Mouse (Mus musculus) stomach, embryonic 15.5 days (tissue): ENCODE results near the gene Gdap1l1. TPM values are rescaled to one million over a fixed set of nuclear protein-coding genes. Genes with fewer than 3 reads are reported as not detected.

Experiments
- ATAC-seq: fragments of 200-750 bp; cut with Nextera tagmentation; 2 replicates; pipeline ENCODE4 v1.8.0; 2017; ENCODE audit warnings: low read depth, moderate number of reproducible peaks, moderate TSS enrichment; ENCODE audit not compliant: insufficient read depth, low FRiP score
- H3K27ac ChIP-seq: fragments of 300-500 bp; sonication (generic); 2 replicates; pipeline ENCODE4 v1.5.1; 2015; ENCODE audit warnings: mild to moderate bottlenecking, inconsistent platforms
- H3K27me3 ChIP-seq: fragments of 300-500 bp; sonication (generic); replicated peaks from 2 replicates; pipeline ENCODE4 v1.6.1; 2015; ENCODE audit warnings: inconsistent platforms
- H3K36me3 ChIP-seq: fragments of 300-500 bp; sonication (generic); 2 replicates; pipeline ENCODE4 v1.6.1; 2015; ENCODE audit warnings: inconsistent platforms
- H3K4me1 ChIP-seq: fragments of 300-500 bp; sonication (generic); 2 replicates; pipeline ENCODE4 v1.6.1; 2015; ENCODE audit warnings: inconsistent platforms
- H3K4me2 ChIP-seq: fragments of 300-500 bp; sonication (generic); 2 replicates; pipeline ENCODE4 v1.6.1; 2015; ENCODE audit warnings: mild to moderate bottlenecking, inconsistent platforms
- H3K4me3 ChIP-seq: fragments of 300-500 bp; sonication (generic); replicated peaks from 2 replicates; pipeline ENCODE4 v1.5.1; 2015; ENCODE audit warnings: inconsistent platforms
- H3K9ac ChIP-seq: fragments of 300-500 bp; sonication (generic); 2 replicates; pipeline ENCODE4 v1.6.1; 2015; ENCODE audit warnings: inconsistent platforms
- H3K9me3 ChIP-seq: fragments of 300-500 bp; sonication (generic); 2 replicates; pipeline ENCODE4 v1.6.1; 2016; ENCODE audit warnings: inconsistent platforms
- WGBS: fragments of 180-500 bp; shearing (Covaris S2); methylation state at CpG from one replicate; pipeline ENCODE4 v1.1.7; 2015; 5-methylcytosine and 5-hydroxymethylcytosine counted together
- polyA plus RNA-seq: library from polyadenylated mRNA; unstranded; fragments of >200 nt; fragmentation: Nextera tagmentation; extraction: Ambion mirVana; gene quantifications from 2 replicates; pipeline ENCODE4 v1.2.1, GENCODE M21; 2015

Gdap1l1 gene
- polyA plus RNA-seq, 1 experiment from 2014 or later = 5.8 TPM

GRCm38 (mm10) chr2:163492018-163492417, 53.7 kb downstream of the Gdap1l1 start, which contains the start of gene R3hdml:
TSS of gene R3hdml (plus strand) at chr2:163492318.
- Histone ChIP-seq H3K27ac (no peak within 1 kb of the TSS), H3K4me1 (peaks cover 10% of the 10 kb centered on the region; the same call in 1 of the 2 replicates), H3K4me3 (no peak within 1 kb of the TSS), H3K36me3 (no peaks in the 10 kb centered on the region), H3K9ac (no peak within 1 kb of the TSS), H3K9me3 (no peaks in the 10 kb centered on the region), H3K27me3 (no peaks in the 10 kb centered on the region), H3K4me2 (no peak within 1 kb of the TSS)
- no peak for ATAC-seq
- 76% methylated on average over 5 of the region's 5 CpGs for WGBS

DNA sequence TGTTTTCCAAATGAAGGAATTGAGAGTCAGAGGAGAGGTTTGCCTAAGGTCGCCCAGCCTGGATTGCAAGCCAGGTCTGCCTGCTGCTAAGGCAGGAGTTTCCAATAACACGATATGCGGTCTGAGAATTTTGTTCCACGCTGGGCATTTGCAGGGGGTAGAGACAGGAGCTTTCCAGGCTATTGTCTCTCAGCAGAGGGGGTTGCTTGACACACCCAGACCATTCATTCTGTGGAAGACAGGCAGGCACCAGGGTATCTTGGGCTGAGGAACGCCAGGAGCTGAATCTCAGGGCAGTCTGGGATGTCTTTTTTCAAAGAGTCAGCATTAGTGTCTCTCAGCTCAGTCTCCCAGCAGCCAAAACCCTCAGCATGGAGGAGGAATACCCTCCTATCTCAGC, 54.8 kb downstream of the Gdap1l1 start:
- peaks cover 10% of the 10 kb centered on the region; the same call in 1 of the 2 replicates for H3K4me1 ChIP-seq
- H3K27me3 ChIP-seq = no peaks in the 10 kb centered on the region
- no peaks in the 10 kb centered on the region for H3K36me3 ChIP-seq
- no peak overlapping the region for H3K4me2 ChIP-seq
- H3K9me3 ChIP-seq = no peaks in the 10 kb centered on the region
- H3K4me3 ChIP-seq = no peak overlapping the region
- H3K9ac ChIP-seq = no peak overlapping the region
- WGBS = 45% methylated on average over 5 of the region's 5 CpGs
- no peak overlapping the region for H3K27ac ChIP-seq
- ATAC-seq = no peak

DNA sequence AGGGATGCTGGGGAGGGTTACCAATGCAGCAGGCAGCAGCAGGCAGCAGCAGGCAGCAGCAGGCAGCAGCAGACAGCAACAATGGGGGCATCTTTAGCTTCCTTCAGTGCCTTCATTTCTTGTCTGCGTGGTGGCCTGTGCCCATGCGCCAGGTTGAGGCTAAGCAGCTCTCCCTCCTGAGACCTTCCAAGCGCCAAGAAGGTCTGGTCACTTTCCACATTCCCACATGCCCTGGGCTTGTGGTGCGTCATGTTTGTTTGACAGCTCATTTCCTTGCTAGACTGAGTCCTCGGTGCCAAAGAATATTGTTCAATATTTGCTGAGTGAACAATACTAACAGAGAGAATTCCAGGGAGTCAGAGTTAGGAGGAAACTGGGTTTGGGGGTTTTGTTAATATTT, 55.7 kb downstream of the Gdap1l1 start:
- H3K9ac ChIP-seq = no peak overlapping the region
- peak; percentile 72 for ATAC-seq
- no peak overlapping the region for H3K4me3 ChIP-seq
- H3K9me3 ChIP-seq = no peaks in the 10 kb centered on the region
- no peaks in the 10 kb centered on the region for H3K27me3 ChIP-seq
- no peak overlapping the region; the same call in 1 of the 2 replicates for H3K27ac ChIP-seq
- peaks cover 10% of the 10 kb centered on the region; the same call in 1 of the 2 replicates for H3K4me1 ChIP-seq
- H3K4me2 ChIP-seq = 0 out of 2 replicates have a peak overlapping the region, but pooled peaks have one; percentile 8
- H3K36me3 ChIP-seq = no peaks in the 10 kb centered on the region
- 14% methylated on average over 5 of the region's 5 CpGs for WGBS

- H3K9me3 ChIP-seq = no peaks in the 10 kb centered on the region
- H3K27me3 ChIP-seq = no peaks in the 10 kb centered on the region
- no peak for ATAC-seq
- no peak overlapping the region for H3K4me3 ChIP-seq
- H3K27ac ChIP-seq = no peak overlapping the region
- WGBS = 41% methylated on average over 6 of the region's 6 CpGs
- H3K9ac ChIP-seq = no peak overlapping the region
- no peak overlapping the region for H3K4me2 ChIP-seq
- no peaks in the 10 kb centered on the region for H3K36me3 ChIP-seq
- H3K4me1 ChIP-seq = peaks cover 10% of the 10 kb centered on the region; the same call in 1 of the 2 replicates
These were observed 56.2 kb downstream of the Gdap1l1 start for GRCm38 (mm10) chr2:163494456-163494855.

DNA sequence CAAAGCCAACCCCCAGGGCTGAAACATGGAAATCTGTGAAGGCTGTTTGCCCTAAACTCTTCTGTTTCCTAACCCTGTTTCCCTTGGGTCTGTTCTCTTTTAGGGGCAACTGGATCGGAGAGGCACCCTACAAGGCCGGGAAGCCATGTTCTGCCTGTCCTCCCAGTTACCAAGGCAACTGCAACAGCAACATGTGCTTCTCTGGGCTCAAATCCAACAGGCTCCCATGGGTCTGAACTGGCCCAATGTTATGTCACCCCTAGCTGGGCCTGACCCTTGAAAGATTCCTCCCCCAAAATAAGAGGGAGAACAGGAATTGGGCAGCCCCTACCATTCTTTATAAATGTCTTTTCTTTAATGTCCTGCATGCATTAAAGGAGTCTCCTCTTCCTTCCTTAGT, 63.9 kb downstream of the Gdap1l1 start:
- Histone ChIP-seq H3K27ac (no peak overlapping the region), H3K9ac (no peak overlapping the region), H3K9me3 (no peaks in the 10 kb centered on the region), H3K4me2 (no peak overlapping the region), H3K4me1 (no peaks in the 10 kb centered on the region), H3K4me3 (no peak overlapping the region), H3K27me3 (no peaks in the 10 kb centered on the region), H3K36me3 (no peaks in the 10 kb centered on the region)
- 79% methylated on average over 2 of the region's 2 CpGs for WGBS
- no peak for ATAC-seq

- H3K27me3 ChIP-seq = no peaks in the 10 kb centered on the region
- H3K36me3 ChIP-seq = no peaks in the 10 kb centered on the region
- H3K4me1 ChIP-seq = no peaks in the 10 kb centered on the region
- 63% methylated on average over 7 of the region's 7 CpGs for WGBS
- H3K9ac ChIP-seq = no peak overlapping the region
- H3K4me2 ChIP-seq = no peak overlapping the region
- H3K27ac ChIP-seq = no peak overlapping the region
- no peaks in the 10 kb centered on the region for H3K9me3 ChIP-seq
- ATAC-seq = no peak
- H3K4me3 ChIP-seq = no peak overlapping the region
These were observed 64.9 kb downstream of the Gdap1l1 start for GRCm38 (mm10) chr2:163503191-163503590.

Other genes with a start within 250 kb of the Gdap1l1 start
- 4.4 TPM in 2 replicates for gene Tox2, start 235.4 kb upstream of the Gdap1l1 start, polyA plus RNA-seq
- 12.7 and 13.1 TPM in 2 replicates for gene Jph2, start 40.5 kb upstream of the Gdap1l1 start, polyA plus RNA-seq
- 79.1 and 84.6 TPM in 2 replicates for gene Oser1, start 13.8 kb upstream of the Gdap1l1 start, polyA plus RNA-seq
- gene Fitm2, start 34.2 kb downstream of the Gdap1l1 start, polyA plus RNA-seq = 10.8 TPM in 2 replicates
- 0.19 TPM in 1 of 2 replicates, not detected in the other for gene R3hdml, start 53.8 kb downstream of the Gdap1l1 start, polyA plus RNA-seq
- 33.6 and 43.6 TPM in 2 replicates for gene Hnf4a, start 68.3 kb downstream of the Gdap1l1 start, polyA plus RNA-seq
- gene Ttpal, start 163.8 kb downstream of the Gdap1l1 start, polyA plus RNA-seq = 26.2 and 26.9 TPM in 2 replicates
- gene Serinc3, start 206.7 kb downstream of the Gdap1l1 start, polyA plus RNA-seq = 46.3 and 49.1 TPM in 2 replicates
- gene Pkig, start 219.9 kb downstream of the Gdap1l1 start, polyA plus RNA-seq = 105 and 117 TPM in 2 replicates